Mouse (Mus musculus) left cerebral cortex, postnatal 4 days (tissue): ENCODE measurements around the gene Hs2st1. TPM values are rescaled to one million over a fixed set of nuclear protein-coding genes. Genes with fewer than 3 reads are reported as not detected.

Experiments
- DNase-seq: peaks from one replicate; pipeline ENCODE4 v3.0.0-alpha.2; 2022
- intact Hi-C: fragments of 180-260 bp; cut with DNase I; formaldehyde crosslinking; loops from one replicate; pipeline ENCODE4 v1.15.1; 2025
- total RNA-seq, 2 experiments: library from RNA; stranded (reverse); gene quantifications; 2 replicates each; pipeline ENCODE4 v1.2.3; 2021

Hs2st1 gene
- total RNA-seq, 2 experiments from 2014 or later, result 56.3 to 60.1 TPM

DNA sequence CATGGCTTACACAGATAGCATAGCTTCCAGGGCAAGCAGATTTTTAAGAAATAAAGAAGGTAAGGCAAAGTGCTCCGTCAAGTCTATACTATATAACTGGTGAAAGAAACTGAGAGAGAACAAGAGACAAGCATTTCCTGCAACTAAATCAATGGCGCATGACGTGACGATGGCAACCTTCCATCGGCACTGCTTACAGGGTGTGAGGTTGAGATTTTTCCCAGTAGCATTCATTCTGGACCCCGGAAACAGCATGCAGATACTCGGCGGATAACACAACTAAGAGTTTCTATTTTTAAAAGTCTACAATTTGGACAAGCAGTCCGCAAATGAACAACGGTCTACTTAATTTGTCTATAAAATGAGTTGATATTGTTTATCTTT is 55.9 kb downstream of the Hs2st1 start:
- DNase-seq, result no peak
- intact Hi-C loops, result no loop called here

DNA sequence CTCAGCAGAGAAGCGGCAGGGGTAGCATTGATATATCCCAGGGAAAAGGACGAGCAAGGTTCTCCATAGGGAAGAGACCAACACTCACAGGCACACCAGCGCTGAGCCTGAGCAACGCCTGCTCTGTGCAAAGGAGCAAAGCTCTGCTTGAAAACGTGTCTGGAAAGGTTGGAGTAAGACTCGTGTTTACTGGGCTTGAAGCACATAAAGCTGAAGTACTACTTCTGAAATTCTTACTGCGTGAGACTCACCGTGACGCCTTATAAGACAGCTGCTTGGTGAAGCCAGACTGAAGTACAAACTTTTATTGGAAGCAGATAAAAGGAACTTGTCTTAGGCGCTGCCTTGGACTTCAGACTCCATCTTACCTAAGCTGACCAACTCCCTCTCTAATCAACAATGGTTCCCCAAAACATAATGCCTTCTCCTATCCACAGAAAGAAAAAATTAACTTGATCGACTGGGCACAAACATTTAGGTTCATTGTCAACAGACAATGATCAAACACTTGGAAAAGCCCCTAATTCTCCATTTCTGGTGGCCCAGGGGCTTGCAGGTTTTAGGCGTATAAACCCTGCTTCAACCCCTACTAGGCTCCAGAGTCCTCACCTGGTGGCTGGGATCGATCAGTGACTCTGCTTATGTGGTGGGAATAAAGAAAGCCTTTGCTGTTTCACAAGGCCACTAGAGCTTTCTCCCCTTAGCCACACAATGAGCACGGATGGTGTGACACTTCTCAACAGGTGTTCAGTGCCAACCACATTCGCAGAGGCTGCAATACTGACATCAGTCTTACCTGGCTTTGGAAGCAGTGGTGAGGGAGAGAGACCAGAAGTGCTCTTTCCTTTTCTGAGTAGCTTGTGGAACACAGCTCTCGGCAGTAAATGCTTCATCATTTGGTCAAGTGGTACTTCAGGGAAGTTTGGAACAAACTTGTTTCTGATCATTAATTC is 56.5 kb downstream of the Hs2st1 start:
- DNase-seq, result no peak
- intact Hi-C loops, result no loop called here

DNA sequence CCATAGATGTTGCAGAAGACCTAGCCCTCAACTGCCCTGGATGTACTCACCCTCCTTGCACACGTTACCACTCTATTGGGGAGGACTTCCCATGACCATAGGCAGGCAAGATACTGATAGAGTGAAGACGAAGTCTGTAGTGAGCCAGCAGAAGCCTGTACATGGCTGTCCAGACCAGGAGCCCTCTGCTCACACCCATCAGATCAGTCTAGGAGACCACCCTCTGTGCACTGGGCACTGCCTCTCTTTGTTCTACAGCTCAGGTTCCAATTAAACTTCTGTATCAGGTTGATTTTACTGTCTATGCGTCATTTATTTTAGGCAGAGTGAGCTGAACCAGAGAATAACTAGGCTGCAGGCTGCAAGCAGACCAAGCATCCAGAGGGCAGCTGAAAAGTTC is 59.3 kb downstream of the Hs2st1 start:
- intact Hi-C loops, result no loop called here
- DNase-seq, result no peak

DNA sequence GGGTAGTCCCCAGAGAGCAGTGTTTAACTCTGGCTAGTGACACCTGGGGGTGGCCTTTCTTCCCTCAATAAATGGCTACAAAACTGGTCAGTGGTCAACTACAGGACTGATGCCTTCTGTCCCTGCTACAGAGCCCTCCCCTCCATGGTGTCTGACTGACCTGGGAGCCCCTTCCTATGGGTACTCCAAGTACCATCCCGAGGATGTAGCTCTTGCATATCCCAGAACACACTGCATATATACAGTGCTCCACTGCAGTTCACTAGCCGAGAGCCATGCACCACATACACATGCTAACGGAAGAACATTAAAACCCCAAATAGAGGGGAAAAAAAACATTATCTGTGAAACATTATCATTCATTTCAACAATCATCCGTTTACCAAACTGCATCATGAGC is 61.6 kb downstream of the Hs2st1 start:
- intact Hi-C loops, result no loop called here
- DNase-seq, result no peak

DNA sequence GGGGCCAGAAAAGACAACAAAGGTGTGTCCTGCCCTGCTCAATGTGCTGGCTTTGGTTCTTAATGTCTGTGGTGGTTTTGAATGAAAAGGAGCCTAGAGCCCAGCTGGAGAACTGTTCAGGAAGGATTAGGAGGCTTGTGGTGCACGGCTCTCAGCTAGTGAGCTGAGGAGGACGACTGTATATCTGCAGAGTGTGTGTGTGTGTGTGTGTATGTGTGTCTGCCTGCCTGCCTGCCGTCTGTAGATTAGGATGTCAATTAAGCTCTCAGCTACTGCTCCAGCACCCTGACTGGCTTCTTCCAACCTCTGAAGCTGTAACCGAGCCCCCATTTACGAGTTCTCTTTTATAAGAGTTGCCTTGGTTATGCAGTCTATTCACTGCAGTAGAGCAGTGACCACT is 62.1 kb downstream of the Hs2st1 start:
- DNase-seq, result no peak
- intact Hi-C loops, result no loop called here

DNA sequence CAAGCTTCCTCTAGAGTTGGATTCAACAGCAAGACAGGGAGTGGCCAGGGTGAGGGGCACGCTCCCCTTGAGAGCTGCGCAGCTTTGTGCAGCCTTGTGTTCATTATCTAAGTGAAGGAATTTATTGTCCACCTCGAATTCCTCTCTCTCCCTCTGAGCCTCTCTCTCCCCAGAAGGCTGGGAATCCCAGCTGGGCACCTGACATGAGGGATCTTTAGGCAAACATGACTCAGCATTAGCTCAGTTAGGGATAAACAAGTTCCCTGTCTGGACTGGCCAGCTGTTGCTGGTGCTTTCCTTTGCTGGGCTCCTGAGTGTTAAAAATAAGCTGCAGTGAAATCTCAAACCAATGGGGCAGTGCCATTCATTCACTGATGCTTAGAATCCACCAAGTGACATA is 63.8 kb downstream of the Hs2st1 start:
- intact Hi-C loops, result no loop called here
- no peak for DNase-seq

DNA sequence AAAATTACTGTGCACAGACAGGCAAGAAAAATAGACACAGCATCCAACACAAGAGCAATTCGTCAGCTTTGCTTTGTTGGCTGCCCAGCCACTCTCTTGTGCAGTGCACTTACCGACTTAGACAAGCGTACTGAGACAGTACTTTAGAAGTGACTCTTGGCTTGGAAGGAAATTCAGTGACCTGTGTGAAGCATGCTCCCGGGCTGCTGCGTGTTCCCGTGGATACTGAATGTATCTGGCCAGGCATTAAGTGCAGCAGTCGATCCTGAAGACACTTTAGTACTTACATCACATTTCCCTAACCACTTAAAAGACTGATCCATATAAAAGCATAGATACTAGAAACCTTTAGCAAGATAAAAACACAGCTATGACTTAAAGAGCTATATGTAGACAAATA is 68.1 kb downstream of the Hs2st1 start:
- intact Hi-C loops, result no loop called here
- DNase-seq, result no peak

DNA sequence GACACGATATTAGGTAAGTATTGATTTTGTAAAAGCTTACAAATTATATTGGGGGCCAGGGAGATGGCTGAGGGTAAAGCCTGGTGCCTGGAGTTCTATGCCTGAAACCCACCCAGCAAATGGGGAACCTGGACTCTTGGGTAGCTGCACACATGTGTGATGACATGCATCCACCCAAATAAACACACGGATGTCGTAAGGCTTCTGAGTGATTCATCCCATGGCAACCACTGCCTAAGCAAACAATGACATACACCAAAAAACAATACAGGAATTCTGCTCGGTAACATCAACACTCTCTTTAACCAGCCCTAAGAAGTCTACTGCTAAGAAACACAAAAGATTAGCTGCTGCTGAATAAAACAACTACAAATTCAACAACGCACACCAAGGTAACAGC is 73.2 kb downstream of the Hs2st1 start:
- DNase-seq, result no peak
- intact Hi-C loops, result no loop called here

DNA sequence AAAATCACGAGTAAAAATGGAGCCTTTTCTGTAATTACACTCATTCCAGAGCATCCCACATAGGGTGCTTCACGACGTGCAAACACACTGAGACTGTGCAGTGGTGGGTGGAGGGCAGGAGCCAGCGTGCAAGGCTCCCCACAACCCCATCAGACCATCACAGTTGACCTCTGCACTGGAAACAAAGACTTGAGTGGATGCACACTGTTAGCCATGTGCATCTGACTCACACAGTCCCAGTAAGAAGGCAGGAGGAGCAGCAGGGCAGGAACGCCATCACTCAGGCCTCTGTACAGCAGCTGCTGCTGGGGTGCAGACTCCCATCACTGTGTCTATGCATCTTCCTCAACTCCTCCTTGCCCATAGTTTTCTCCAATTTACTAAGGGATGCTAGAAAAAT is 75.1 kb downstream of the Hs2st1 start:
- intact Hi-C loops, result no loop called here
- DNase-seq, result no peak

DNA sequence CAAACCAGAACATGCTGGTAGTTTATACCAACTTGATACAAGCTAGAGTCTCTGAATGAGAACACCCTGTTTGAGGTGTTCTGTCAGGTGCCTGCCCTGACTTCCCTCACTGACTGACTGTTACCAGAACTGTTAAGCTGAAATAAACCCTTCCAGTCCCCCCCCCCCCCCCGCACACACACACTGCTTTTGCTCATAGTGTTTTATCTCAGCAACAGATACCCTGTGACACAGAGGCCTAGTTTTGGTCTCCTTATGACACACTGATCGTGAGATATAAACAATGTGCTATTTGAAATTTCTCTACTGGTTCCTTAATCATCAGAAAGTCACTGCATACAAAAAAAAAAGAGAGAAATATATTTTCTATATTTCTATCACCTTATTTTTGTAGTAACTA is 81.2 kb downstream of the Hs2st1 start:
- DNase-seq, result no peak
- intact Hi-C loops, result no loop called here

DNA sequence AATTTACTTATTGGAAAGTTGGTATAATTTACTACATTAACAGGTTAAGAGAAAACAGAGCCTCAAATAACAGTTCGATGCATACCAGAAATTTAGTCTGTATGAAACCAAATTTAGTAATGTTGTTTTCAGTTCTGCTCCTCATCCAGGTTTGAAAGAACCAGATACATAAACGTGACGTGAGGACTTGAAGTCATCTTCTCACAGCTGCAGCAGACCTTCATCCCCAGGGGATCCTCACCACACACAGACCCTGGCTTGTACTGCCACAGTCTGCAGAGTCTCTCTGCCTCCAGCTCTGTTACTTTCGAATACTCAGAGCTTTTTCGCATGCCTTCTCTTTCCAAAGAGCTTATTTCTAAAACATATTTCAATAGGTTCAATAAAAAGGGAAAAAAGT is 89.4 kb downstream of the Hs2st1 start:
- intact Hi-C loops, result no loop called here
- no peak for DNase-seq

DNA sequence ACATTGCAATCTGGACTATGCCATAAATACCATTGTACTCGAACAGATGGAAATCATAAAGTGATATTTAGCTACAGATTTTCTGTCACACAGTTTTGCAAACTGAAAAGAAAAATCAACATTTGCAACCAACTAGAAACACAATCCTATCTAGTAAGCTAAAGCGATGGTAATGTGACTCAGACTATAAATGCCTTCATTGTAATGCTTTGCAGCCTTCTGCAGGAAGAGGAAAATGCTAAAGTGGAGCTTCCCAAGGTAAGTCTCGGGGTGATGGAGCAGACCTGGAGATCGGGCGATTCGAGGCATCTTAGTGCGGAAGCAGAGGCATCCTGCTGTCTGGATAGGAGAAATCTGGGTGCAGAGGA is 91.6 kb downstream of the Hs2st1 start:
- no peak for DNase-seq
- intact Hi-C loops, result no loop called here

DNA sequence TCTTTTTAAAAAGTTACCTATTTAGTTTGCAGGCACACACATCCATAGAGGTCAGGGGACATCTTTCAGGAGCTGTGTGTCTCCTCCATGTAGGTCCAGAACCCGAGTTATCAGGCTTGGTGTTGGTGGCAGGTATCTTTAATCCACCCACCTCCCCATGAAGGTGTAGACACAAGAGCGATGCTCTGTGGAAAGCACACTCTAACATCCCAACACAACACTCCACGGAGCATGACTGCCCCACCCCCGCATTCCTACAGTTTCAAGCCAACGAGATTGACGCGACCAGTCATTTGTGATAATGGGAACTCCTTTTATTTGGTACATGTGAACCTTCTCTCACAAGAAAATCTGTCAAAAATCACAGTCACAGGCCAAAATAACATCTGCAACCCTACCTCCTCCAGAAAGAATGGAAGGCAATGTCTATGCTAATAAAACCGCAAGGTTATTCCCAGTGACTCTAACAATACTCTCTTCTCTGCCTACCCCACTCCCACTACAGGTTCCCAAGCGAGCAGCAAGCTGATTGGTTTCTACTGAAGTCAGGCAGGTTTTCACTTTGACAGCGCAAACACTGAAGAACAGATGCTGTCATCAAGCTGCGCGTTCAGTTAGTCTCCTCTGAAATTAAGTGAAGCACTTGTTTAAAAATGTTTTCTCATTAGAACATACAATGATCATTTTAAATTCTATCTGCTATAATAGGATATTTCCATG is 92.1 kb downstream of the Hs2st1 start:
- no peak for DNase-seq
- intact Hi-C loops, result no loop called here

DNA sequence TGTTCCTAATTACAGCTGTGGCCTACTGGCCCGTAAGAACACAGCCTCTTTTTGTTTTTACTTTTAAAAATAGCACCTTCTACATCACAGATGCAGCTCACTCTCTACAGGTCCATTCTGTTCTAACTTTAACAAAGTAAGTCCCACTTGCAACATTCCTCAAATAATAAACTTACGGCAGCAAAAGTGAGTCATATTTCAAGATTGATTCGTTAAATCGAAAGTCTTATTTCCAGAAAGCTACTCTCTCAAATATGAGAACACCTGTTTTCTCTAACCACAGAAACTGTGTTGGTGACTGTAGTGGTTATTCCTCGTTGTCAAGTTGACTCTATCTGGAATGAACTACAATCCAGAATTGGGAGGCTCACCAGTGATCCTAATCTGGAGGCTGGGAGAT is 94.1 kb downstream of the Hs2st1 start:
- DNase-seq, result no peak
- intact Hi-C loops, result no loop called here

DNA sequence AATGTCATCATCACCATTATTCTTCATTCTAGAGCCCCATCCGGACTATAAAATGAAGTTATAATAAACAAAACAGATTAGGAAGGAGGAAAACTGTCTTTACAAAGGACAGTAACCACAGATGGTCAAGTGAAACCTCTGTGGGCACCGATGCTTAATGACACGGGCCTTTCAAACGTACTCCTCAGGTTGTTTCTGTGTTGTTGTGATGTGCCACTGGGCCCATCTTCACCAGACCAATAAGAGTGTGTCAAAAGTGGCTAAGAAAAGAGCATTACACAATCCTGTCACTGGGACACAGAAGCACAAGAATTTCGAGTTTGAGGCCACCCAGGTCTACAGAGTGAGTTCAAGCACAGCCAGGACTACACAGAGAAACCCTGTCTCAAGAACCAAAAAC is 95.3 kb downstream of the Hs2st1 start:
- intact Hi-C loops, result no loop called here
- DNase-seq, result no peak

DNA sequence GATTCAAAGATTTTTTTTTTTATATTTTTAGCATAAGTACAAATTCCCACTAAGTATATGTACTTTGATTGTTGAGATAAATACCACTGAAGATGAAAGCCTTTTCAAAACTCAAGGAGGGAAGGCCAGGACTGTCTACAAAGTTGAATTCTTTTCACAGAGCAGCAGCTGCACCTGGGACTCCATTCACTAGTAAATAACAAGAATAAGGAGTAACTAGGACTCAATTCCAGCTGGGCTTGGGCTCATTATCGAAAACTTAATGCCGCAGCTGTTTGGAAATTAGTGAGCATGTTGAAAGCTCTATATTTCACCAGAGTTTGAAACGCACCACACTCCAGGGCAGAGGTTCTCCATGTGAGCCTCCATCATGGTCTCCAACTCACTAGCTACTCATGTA is 98.0 kb downstream of the Hs2st1 start:
- DNase-seq, result no peak

DNA sequence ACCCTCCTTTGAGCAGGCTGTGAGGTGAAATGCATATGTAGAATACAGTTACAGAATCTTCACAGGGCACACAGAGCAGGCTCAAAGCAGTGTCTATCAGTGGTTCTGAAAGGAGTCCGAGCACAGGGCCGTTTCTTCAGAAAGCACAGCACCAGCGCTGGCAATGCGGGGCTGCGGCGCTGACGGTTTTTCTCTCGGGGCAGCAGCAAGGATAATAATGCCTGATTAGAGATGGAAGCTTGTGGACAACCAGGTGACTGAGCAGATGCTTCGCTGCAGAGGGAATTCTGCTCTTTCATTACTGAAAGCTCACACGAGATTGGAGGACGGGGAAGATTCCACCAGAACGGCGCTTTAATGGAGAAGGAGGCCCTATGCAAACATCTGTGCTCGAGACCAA is 99.1 kb downstream of the Hs2st1 start:
- no peak for DNase-seq
- intact Hi-C loops, result no loop called here

More for the DNA sequence above, 98.0 kb downstream of the Hs2st1 start:
- intact Hi-C loops, result no loop called here

DNA sequence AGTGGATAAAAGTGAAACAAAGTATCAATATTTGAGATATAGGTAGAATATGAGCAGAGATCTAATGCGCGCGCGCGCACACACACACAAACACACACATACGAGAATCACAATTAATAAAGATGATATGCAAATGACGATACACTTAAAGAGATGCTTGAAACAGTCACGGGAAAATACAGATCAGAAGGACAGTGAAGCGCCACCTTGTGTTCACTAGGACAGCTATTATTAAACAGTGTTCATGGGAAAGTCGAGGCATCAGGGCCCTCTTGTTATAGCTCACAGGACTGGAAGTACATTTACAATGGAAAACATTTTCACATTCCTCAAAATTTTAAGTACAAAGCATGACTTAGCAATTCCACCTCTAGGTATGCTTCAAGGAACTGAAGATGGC is 102.5 kb downstream of the Hs2st1 start:
- intact Hi-C loops, result no loop called here
- no peak for DNase-seq

DNA sequence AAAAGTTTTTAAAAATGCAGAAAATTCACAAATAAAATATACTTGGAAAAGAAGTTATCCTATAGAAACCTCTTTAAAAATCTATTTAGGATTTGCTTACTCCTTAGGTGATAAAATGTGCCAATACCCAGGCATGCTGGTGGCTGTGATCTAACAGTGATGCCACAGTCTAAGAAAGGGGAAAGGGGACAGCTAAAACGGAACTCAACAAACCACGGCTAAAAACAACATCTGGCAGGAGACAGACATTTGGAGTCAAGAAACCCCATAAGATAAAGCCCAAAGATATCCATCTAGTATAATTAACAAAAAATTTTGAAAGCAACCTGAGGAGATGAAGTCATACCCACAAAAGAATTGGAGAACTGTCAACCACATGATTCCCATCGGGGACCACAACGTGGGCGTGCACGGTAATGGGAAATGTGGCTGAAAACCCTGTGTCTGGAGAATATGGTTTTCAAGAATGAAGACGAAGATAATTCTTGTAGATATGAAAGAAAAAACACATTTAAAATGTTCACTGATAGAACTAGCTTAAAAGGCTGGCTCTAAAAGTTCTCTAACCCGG is 103.8 kb downstream of the Hs2st1 start:
- no peak for DNase-seq
- intact Hi-C loops, result no loop called here

DNA sequence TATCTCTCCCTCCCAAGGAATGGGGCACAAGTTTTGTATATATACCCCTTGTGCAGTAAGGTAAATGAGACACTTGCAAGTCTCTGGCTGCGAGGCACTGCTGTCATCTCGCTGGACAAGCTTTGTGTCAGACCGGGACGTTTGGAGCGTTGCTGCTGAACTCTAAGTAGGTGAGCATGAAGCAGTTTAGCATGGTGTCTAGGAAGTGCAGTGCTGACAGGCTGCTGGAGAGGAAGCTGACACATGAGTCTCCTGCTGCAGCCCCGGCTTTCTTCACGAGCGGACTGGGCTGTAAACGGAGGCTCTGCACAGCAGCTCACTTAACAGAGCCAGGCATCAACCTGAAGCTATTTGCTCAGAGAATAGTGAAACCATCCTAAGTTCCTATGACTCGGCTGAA is 107.3 kb downstream of the Hs2st1 start:
- intact Hi-C loops, result no loop called here
- no peak for DNase-seq

DNA sequence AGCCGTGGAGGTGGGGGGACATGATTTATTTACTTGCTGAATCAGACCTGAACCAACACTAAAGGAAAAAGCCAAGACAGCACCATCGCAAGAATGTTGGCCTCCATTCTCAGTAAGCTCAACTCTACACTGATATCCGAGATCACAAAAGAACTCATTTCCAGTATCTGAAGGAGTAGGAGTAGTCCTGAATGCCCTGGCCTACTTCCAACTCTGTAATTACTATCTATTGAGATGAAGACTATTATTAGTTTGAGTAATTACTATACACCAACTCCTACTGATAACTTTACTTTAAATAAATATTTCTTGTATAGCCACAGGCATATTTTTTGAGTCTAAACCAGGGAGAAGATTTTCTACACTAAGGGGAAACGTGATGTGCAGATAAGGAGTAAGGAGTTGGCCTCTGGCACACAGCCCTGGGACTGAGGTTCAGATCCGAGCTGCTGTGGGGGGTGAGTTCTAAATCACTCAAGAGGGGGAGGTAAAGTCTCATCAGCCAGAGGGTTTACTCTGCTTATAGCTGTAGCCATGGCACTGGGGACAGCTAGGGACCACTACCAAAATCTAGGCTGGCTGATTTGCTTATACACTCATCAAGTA is 109.7 kb downstream of the Hs2st1 start:
- intact Hi-C loops, result no loop called here

More for the DNA sequence above, 109.7 kb downstream of the Hs2st1 start:
- DNase-seq, result no peak
